Mouse (Mus musculus) CH12.LX (cell line): ENCODE measurements around the gene Srsf12.

Experiments
- BHLHE40 ChIP-seq: IDR thresholded peaks from 2 replicates; pipeline ENCODE4 v1.6.1; 2011; ENCODE audit warnings: mild to moderate bottlenecking, low read depth, low read length, improper control_type of control experiment
- CTCF ChIP-seq, 2 experiments: IDR thresholded peaks in 1 of 2; conservative IDR thresholded peaks in 1 of 2; 2 replicates each; pipeline ENCODE4 v1.5.1; 2011 to 2012; ENCODE audit warnings: low read depth in 2 of 2, low read length in 2 of 2, improper control_type of control experiment in 1 of 2, inconsistent platforms in 1 of 2, mild to moderate bottlenecking in 1 of 2, moderate library complexity in 1 of 2
- MAX ChIP-seq: IDR thresholded peaks from 2 replicates; pipeline ENCODE4 v1.6.1; 2011; ENCODE audit warnings: low read length, improper control_type of control experiment
- MXI1 ChIP-seq: IDR thresholded peaks from 2 replicates; pipeline ENCODE4 v1.6.1; 2011; ENCODE audit warnings: mild to moderate bottlenecking, low read depth, low read length, improper control_type of control experiment
- POLR2A ChIP-seq: IDR thresholded peaks from 2 replicates; pipeline ENCODE4 v1.6.1; 2011; ENCODE audit warnings: low read depth, mild to moderate bottlenecking, improper control_type of control experiment, low read length
- TCF12 ChIP-seq: IDR thresholded peaks from 2 replicates; pipeline ENCODE4 v1.6.1; 2014; ENCODE audit warnings: low read depth, mild to moderate bottlenecking, inconsistent platforms, low read length, improper control_type of control experiment

DNA sequence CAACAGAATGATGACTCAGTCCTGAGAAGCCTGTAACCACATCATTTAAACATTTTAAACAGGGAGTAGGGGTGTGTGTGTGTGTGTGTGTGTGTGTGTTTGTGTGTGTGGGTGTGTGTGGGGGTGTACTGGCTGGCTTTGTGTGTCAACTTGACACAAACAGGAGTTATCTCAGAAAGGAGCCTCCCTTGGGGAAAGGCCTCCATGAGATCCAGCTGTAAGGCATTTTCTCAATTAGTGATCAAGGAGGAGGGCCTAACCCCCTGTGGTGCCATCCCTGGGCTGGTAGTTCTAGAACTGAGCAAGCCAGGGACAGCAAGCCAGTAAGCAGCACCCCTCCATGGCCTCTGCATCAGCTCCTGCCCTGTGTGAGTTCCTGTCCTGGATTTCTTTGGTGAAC, 51.5 kb downstream of the Srsf12 start:
- TF ChIP-seq BHLHE40 (no peak), MXI1 (no peak), POLR2A (no peak), TCF12 (no peak), MAX (no peak), CTCF (conservative IDR thresholded peaks at IDR 0.05 in 1 of 2, IDR thresholded peaks at IDR 0.05 in 1 of 2; ENCODE audit: low read depth in 2 of 2, low read length in 2 of 2) (no peak)
